Mouse (Mus musculus) kidney, embryonic 14.5 days (tissue): ENCODE results near the gene Eddm3b. TPM values are rescaled to one million over a fixed set of nuclear protein-coding genes. Genes with fewer than 3 reads are reported as not detected.

Experiments used
- ATAC-seq: fragments of 200-750 bp; cut with Nextera tagmentation; 2 replicates; pipeline ENCODE4 v1.8.0; 2017; ENCODE audit warnings: moderate number of reproducible peaks, mild to moderate bottlenecking, moderate TSS enrichment, moderate library complexity; ENCODE audit not compliant: low FRiP score, low TSS enrichment
- H3K27ac ChIP-seq: fragments of 300-500 bp; sonication (generic); 2 replicates; pipeline ENCODE4 v1.5.1; 2014; ENCODE audit warnings: low read depth, mild to moderate bottlenecking, low read length, moderate library complexity, mixed read lengths
- H3K27me3 ChIP-seq: fragments of 300-500 bp; sonication (generic); 2 replicates; pipeline ENCODE4 v1.6.1; 2014; ENCODE audit warnings: mild to moderate bottlenecking, low read length; ENCODE audit not compliant: control insufficient read depth, insufficient read depth
- H3K36me3 ChIP-seq: fragments of 300-500 bp; sonication (generic); 2 replicates; pipeline ENCODE4 v1.6.1; 2014; ENCODE audit warnings: low read length, mixed read lengths; ENCODE audit not compliant: control insufficient read depth, insufficient read depth
- H3K4me1 ChIP-seq: fragments of 300-500 bp; sonication (generic); 2 replicates; pipeline ENCODE4 v1.6.1; 2014; ENCODE audit warnings: low read length, mixed read lengths; ENCODE audit not compliant: control insufficient read depth, insufficient read depth
- H3K4me2 ChIP-seq: fragments of 300-500 bp; sonication (generic); replicated peaks from 2 replicates; pipeline ENCODE4 v1.6.1; 2014; ENCODE audit warnings: low read depth, mild to moderate bottlenecking, low read length
- H3K4me3 ChIP-seq: fragments of 300-500 bp; sonication (generic); 2 replicates; pipeline ENCODE4 v1.5.1; 2014; ENCODE audit warnings: mild to moderate bottlenecking, low read length
- H3K9ac ChIP-seq: fragments of 300-500 bp; sonication (generic); 2 replicates; pipeline ENCODE4 v1.6.1; 2014; ENCODE audit warnings: low read depth, mild to moderate bottlenecking, low read length, moderate library complexity
- H3K9me3 ChIP-seq: fragments of 300-500 bp; sonication (generic); 2 replicates; pipeline ENCODE4 v1.6.1; 2016; ENCODE audit warnings: low read length; ENCODE audit not compliant: control insufficient read depth
- WGBS: fragments of 180-500 bp; shearing (Covaris S2); extraction: QIAGEN DNeasy Blood & Tissue Kit; methylation state at CpG from one replicate; pipeline ENCODE4 v1.1.7; 2014; 5-methylcytosine and 5-hydroxymethylcytosine counted together
- polyA plus RNA-seq: library from polyadenylated mRNA; unstranded; fragments of >200 nt; fragmentation: Nextera tagmentation; extraction: Ambion mirVana; gene quantifications from 2 replicates; pipeline ENCODE4 v1.2.1, GENCODE M21; 2014

Eddm3b gene
- polyA plus RNA-seq, 1 experiment from 2014 or later: 2.1 TPM

- Histone ChIP-seq H3K27ac (no peak overlapping the region), H3K27me3 (peaks cover 4% of the 10 kb centered on the region; the same call in 1 of the 2 replicates), H3K9ac (no peak overlapping the region), H3K9me3 (no peaks in the 10 kb centered on the region), H3K4me3 (no peak overlapping the region), H3K4me2 (no peak overlapping the region), H3K4me1 (0 out of 2 replicates have a peak, but pooled peaks cover 3% of the 10 kb centered on the region), H3K36me3 (no peaks in the 10 kb centered on the region)
- WGBS: 71% methylated on average over 2 of the region's 2 CpGs
- no peak for ATAC-seq
Measured at GRCm38 (mm10) chr14:51085086-51085485, 29.1 kb upstream of the Eddm3b start.

GRCm38 (mm10) chr14:51085911-51086310, 28.3 kb upstream of the Eddm3b start:
- 85% methylated on average over 4 of the region's 4 CpGs for WGBS
- 0 out of 2 replicates have a peak, but pooled peaks cover 3% of the 10 kb centered on the region for H3K4me1 ChIP-seq
- no peaks in the 10 kb centered on the region for H3K27me3 ChIP-seq
- H3K4me2 ChIP-seq: no peak overlapping the region
- H3K4me3 ChIP-seq: no peak overlapping the region
- no peaks in the 10 kb centered on the region for H3K36me3 ChIP-seq
- no peak overlapping the region for H3K27ac ChIP-seq
- ATAC-seq: no peak
- no peak overlapping the region for H3K9ac ChIP-seq
- H3K9me3 ChIP-seq: no peaks in the 10 kb centered on the region

- no peak overlapping the region for H3K27ac ChIP-seq
- WGBS: 10% methylated on average over 9 of the region's 9 CpGs
Measured at GRCm38 (mm10) chr14:51087762-51088161, 26.5 kb upstream of the Eddm3b start.

GRCm38 (mm10) chr14:51088166-51088969, 25.9 kb upstream of the Eddm3b start:
- WGBS: under 1% methylated on average over 23 of the region's 23 CpGs
- Histone ChIP-seq H3K4me1 (peaks cover 7% of the 10 kb centered on the region; the same call in 1 of the 2 replicates), H3K9ac (peak overlapping the region; percentile 66), H3K9me3 (no peaks in the 10 kb centered on the region), H3K36me3 (no peaks in the 10 kb centered on the region), H3K27me3 (no peaks in the 10 kb centered on the region), H3K27ac (peak overlapping the region; percentile 81), H3K4me3 (peak overlapping the region; percentile 71), H3K4me2 (peak overlapping the region; percentile 72)
- peak; percentile 26 for ATAC-seq

More at GRCm38 (mm10) chr14:51087762-51088161, 26.5 kb upstream of the Eddm3b start:
- H3K9me3 ChIP-seq: no peaks in the 10 kb centered on the region
- H3K36me3 ChIP-seq: no peaks in the 10 kb centered on the region
- peak overlapping the region; percentile 72 for H3K4me2 ChIP-seq
- no peak overlapping the region; the same call in 1 of the 2 replicates for H3K9ac ChIP-seq
- peaks cover 7% of the 10 kb centered on the region; the same call in 1 of the 2 replicates for H3K4me1 ChIP-seq
- H3K4me3 ChIP-seq: peak overlapping the region; percentile 71
- no peak for ATAC-seq
- H3K27me3 ChIP-seq: no peaks in the 10 kb centered on the region

- WGBS: under 1% methylated on average over 34 of the region's 34 CpGs
Measured at GRCm38 (mm10) chr14:51088970-51089673, 25.1 kb upstream of the Eddm3b start.

GRCm38 (mm10) chr14:51089674-51090076, 24.6 kb upstream of the Eddm3b start:
- Histone ChIP-seq H3K4me1 (peaks cover 7% of the 10 kb centered on the region; the same call in 1 of the 2 replicates), H3K4me2 (peak overlapping the region; percentile 72), H3K36me3 (no peaks in the 10 kb centered on the region), H3K4me3 (peak overlapping the region; percentile 71), H3K27ac (peak overlapping the region; percentile 84), H3K9me3 (no peaks in the 10 kb centered on the region), H3K9ac (peak overlapping the region; percentile 66), H3K27me3 (no peaks in the 10 kb centered on the region)
- 0% methylated on average over 15 of the region's 15 CpGs for WGBS
- ATAC-seq: no peak; the same call in 1 of the 2 replicates

More at GRCm38 (mm10) chr14:51088970-51089673, 25.1 kb upstream of the Eddm3b start:
- Histone ChIP-seq H3K4me2 (peak overlapping the region; percentile 72), H3K36me3 (no peaks in the 10 kb centered on the region), H3K4me1 (peaks cover 7% of the 10 kb centered on the region; the same call in 1 of the 2 replicates), H3K9me3 (no peaks in the 10 kb centered on the region), H3K9ac (peak overlapping the region; percentile 66), H3K27ac (peak overlapping the region; percentile 81), H3K4me3 (peak overlapping the region; percentile 71), H3K27me3 (no peaks in the 10 kb centered on the region)
- ATAC-seq: peak; percentile 94

GRCm38 (mm10) chr14:51090077-51090781, 24.0 kb upstream of the Eddm3b start:
- Histone ChIP-seq H3K36me3 (no peaks in the 10 kb centered on the region), H3K4me3 (peak overlapping the region; percentile 71), H3K4me2 (peak overlapping the region; percentile 72), H3K9ac (peak overlapping the region; percentile 66), H3K27ac (peak overlapping the region; percentile 84), H3K9me3 (no peaks in the 10 kb centered on the region), H3K27me3 (no peaks in the 10 kb centered on the region), H3K4me1 (peaks cover 7% of the 10 kb centered on the region; the same call in 1 of the 2 replicates)
- WGBS: under 1% methylated on average over 27 of the region's 27 CpGs
- ATAC-seq: peak; percentile 56
